Mouse (Mus musculus): ENCODE results near the gene Qser1. TPM values are rescaled to one million over a fixed set of nuclear protein-coding genes. Genes with fewer than 3 reads are reported as not detected.

The Qser1 gene
- polyA plus RNA-seq, 1 experiment = 1.3 TPM

DNA sequence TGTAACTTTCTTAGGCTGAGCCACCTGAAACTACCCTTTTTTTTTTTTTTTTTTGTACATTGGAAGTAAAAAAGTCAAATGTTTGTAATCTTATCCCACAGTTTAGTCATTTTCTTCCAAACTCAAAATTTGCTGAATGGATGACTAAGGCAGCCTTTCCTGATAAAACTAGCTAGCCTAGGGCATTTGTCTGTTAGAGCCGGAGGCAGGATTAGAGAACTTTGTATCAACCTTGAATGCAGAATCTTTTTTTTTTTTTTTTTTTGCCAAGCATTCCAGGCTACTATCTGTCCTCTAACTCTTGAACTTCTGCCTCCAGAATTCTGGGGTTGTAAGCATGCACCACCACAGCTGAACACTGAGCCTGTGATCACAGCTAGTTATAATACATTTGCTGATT lies 38.3 kb upstream of the Qser1 start:
- WGBS = 70% methylated on average over 1 of the region's 1 CpGs

DNA sequence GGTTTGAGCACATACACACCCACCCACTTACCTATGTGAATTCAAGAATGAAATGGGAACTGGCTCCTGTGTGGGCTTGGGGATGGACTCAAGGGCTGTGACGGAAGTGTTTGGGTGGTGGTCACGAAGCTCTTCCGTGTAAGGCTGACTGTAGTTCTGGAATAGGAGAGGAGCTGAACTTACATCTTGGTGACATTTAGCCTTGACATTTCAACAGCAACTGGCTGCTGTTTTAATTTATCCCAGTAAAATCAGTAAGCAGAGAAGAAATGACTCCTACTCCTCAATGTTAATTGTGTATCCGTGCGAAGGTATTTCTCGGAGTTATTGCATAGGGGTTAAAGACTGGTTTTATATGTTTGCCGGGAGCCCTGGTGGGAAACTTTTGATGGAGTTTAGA lies 36.0 kb upstream of the Qser1 start:
- Histone ChIP-seq H3K4me3 (ENCODE audit: low read depth, low read length) (no peak overlapping the region), H3K27me3 (ENCODE audit: control insufficient read depth, insufficient read depth, low read length) (no peaks in the 10 kb centered on the region), H3K4me1 (ENCODE audit: control insufficient read depth, insufficient read depth, insufficient read length, low read length) (no peaks in the 10 kb centered on the region; the same call in 1 of the 2 replicates), H3K27ac (ENCODE audit: insufficient read depth, low read depth, low read length) (no peak overlapping the region), H3K36me3 (ENCODE audit: control insufficient read depth, insufficient read depth, low read length) (no peaks in the 10 kb centered on the region)
- TF ChIP-seq POLR2A (IDR thresholded peaks at IDR 0.05; ENCODE audit: low read depth, low read length) (no peak), CTCF (IDR thresholded peaks at IDR 0.05; ENCODE audit: extremely low read depth, insufficient read length, insufficient replicate concordance, low read depth, low read length) (no peak)
- WGBS = 91% methylated on average over 7 of the region's 7 CpGs

More for the DNA sequence above, 38.3 kb upstream of the Qser1 start:
- Histone ChIP-seq H3K4me1 (ENCODE audit: control insufficient read depth, insufficient read depth, insufficient read length, low read length) (peaks cover 2% of the 10 kb centered on the region; the same call in 1 of the 2 replicates), H3K36me3 (ENCODE audit: control insufficient read depth, insufficient read depth, low read length) (no peaks in the 10 kb centered on the region), H3K27ac (ENCODE audit: insufficient read depth, low read depth, low read length) (no peak overlapping the region), H3K4me3 (ENCODE audit: low read depth, low read length) (no peak overlapping the region), H3K27me3 (ENCODE audit: control insufficient read depth, insufficient read depth, low read length) (no peaks in the 10 kb centered on the region)
- TF ChIP-seq POLR2A (IDR thresholded peaks at IDR 0.05; ENCODE audit: low read depth, low read length) (no peak), CTCF (IDR thresholded peaks at IDR 0.05; ENCODE audit: extremely low read depth, insufficient read length, insufficient replicate concordance, low read depth, low read length) (no peak)

DNA sequence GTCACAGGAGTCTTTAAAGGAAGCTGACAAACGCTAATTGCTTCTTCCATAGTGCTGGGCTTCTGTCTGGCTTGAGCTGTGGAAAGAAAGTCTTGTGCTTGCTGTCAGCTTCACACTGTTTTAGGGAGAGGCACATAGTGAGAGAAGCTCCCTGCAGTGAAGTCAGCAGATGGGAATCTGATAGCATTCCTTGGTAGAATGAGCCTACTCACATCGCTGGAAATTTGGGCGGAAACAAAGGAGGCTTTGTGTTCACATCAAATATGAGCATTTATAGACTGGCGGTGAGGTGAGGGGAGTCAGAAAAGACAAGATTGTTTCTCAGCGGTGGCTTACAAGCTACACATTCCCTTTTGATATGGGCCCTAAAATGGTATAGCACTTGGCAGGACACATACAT lies 35.1 kb upstream of the Qser1 start:
- no peak for TF ChIP-seq POLR2A (IDR thresholded peaks at IDR 0.05; ENCODE audit: low read depth, low read length)
- TF ChIP-seq CTCF (IDR thresholded peaks at IDR 0.05; ENCODE audit: extremely low read depth, insufficient read length, insufficient replicate concordance, low read depth, low read length) = no peak
- H3K4me1 ChIP-seq (ENCODE audit: control insufficient read depth, insufficient read depth, insufficient read length, low read length) = no peaks in the 10 kb centered on the region; the same call in 1 of the 2 replicates
- H3K4me3 ChIP-seq (ENCODE audit: low read depth, low read length) = no peak overlapping the region
- WGBS = 42% methylated on average over 5 of the region's 5 CpGs
- H3K27me3 ChIP-seq (ENCODE audit: control insufficient read depth, insufficient read depth, low read length) = no peaks in the 10 kb centered on the region
- H3K27ac ChIP-seq (ENCODE audit: insufficient read depth, low read depth, low read length) = no peak overlapping the region
- H3K36me3 ChIP-seq (ENCODE audit: control insufficient read depth, insufficient read depth, low read length) = no peaks in the 10 kb centered on the region

DNA sequence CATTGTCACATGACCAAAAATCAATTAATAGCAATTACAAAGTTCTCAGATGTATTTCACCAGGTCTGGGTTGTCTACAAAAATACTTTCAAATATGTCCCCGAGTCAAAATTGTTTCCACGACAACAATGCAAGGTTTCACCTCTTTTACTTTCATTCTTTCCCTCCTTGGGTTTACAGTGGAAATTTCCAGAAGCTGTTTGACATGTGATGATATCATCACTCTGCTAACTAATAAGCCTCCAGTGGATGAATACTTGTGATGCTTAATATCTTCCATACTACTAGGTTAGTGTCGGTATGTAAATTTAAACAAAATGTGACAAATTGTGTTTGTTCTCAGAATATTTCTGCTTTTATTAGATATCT lies 33.4 kb upstream of the Qser1 start:
- no peaks in the 10 kb centered on the region for H3K27me3 ChIP-seq (ENCODE audit: control insufficient read depth, insufficient read depth, low read length)
- no peaks in the 10 kb centered on the region; the same call in 1 of the 2 replicates for H3K4me1 ChIP-seq (ENCODE audit: control insufficient read depth, insufficient read depth, insufficient read length, low read length)
- H3K27ac ChIP-seq (ENCODE audit: insufficient read depth, low read depth, low read length) = no peak overlapping the region
- 28% methylated on average over 3 of the region's 3 CpGs for WGBS
- no peaks in the 10 kb centered on the region for H3K36me3 ChIP-seq (ENCODE audit: control insufficient read depth, insufficient read depth, low read length)
- TF ChIP-seq CTCF (IDR thresholded peaks at IDR 0.05; ENCODE audit: extremely low read depth, insufficient read length, insufficient replicate concordance, low read depth, low read length) = no peak
- TF ChIP-seq POLR2A (IDR thresholded peaks at IDR 0.05; ENCODE audit: low read depth, low read length) = no peak
- peak overlapping the region; percentile 62 for H3K4me3 ChIP-seq (ENCODE audit: low read depth, low read length)

- Histone ChIP-seq H3K4me1 (ENCODE audit: control insufficient read depth, insufficient read depth, insufficient read length, low read length) (no peaks in the 10 kb centered on the region; the same call in 1 of the 2 replicates), H3K4me3 (ENCODE audit: low read depth, low read length) (peak within 1 kb of the TSS; percentile 62), H3K27me3 (ENCODE audit: control insufficient read depth, insufficient read depth, low read length) (no peaks in the 10 kb centered on the region), H3K27ac (ENCODE audit: insufficient read depth, low read depth, low read length) (no peak within 1 kb of the TSS), H3K36me3 (ENCODE audit: control insufficient read depth, insufficient read depth, low read length) (no peaks in the 10 kb centered on the region)
- TF ChIP-seq CTCF (IDR thresholded peaks at IDR 0.05; ENCODE audit: extremely low read depth, insufficient read length, insufficient replicate concordance, low read depth, low read length) = no peak
- TF ChIP-seq POLR2A (IDR thresholded peaks at IDR 0.05; ENCODE audit: low read depth, low read length) = no peak
- WGBS = under 1% methylated on average over 62 of the region's 62 CpGs
Observed at GRCm38 (mm10) chr2:104849276-104849990, 32.9 kb upstream of the Qser1 start, which contains the start of gene Prrg4. Gene Prrg4 (minus strand): TSS chr2:104849876.

- WGBS = 21% methylated on average over 16 of the region's 16 CpGs
- Histone ChIP-seq H3K4me1 (ENCODE audit: control insufficient read depth, insufficient read depth, insufficient read length, low read length) (no peaks in the 10 kb centered on the region; the same call in 1 of the 2 replicates), H3K27ac (ENCODE audit: insufficient read depth, low read depth, low read length) (no peak overlapping the region), H3K4me3 (ENCODE audit: low read depth, low read length) (peak overlapping the region; percentile 62), H3K36me3 (ENCODE audit: control insufficient read depth, insufficient read depth, low read length) (no peaks in the 10 kb centered on the region), H3K27me3 (ENCODE audit: control insufficient read depth, insufficient read depth, low read length) (no peaks in the 10 kb centered on the region)
- TF ChIP-seq POLR2A (IDR thresholded peaks at IDR 0.05; ENCODE audit: low read depth, low read length) (no peak), CTCF (IDR thresholded peaks at IDR 0.05; ENCODE audit: extremely low read depth, insufficient read length, insufficient replicate concordance, low read depth, low read length) (no peak)
Observed at GRCm38 (mm10) chr2:104848235-104849161, 31.9 kb upstream of the Qser1 start.

DNA sequence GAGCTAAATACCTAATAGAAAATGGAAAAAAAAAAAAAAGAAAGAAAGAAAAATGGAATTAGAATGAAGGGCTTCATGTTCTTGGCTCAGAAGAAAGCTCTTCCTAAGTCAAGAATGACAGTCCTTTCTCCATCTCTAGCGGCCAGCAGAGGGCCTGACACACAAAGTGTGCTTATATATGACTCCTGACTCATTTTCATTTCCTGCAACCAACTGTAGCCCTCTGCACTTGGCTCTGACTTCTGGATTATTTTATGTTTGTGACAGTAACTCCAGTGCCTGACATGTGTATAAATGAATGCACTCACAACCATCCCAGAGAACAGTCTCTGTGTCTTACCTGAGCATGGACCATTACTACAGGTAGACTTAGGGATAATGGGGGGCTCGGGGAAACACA lies 31.1 kb upstream of the Qser1 start:
- Histone ChIP-seq H3K4me3 (ENCODE audit: low read depth, low read length) (no peak overlapping the region), H3K4me1 (ENCODE audit: control insufficient read depth, insufficient read depth, insufficient read length, low read length) (no peaks in the 10 kb centered on the region; the same call in 1 of the 2 replicates), H3K36me3 (ENCODE audit: control insufficient read depth, insufficient read depth, low read length) (no peaks in the 10 kb centered on the region), H3K27me3 (ENCODE audit: control insufficient read depth, insufficient read depth, low read length) (no peaks in the 10 kb centered on the region), H3K27ac (ENCODE audit: insufficient read depth, low read depth, low read length) (no peak overlapping the region)
- TF ChIP-seq POLR2A (IDR thresholded peaks at IDR 0.05; ENCODE audit: low read depth, low read length) = no peak
- TF ChIP-seq CTCF (IDR thresholded peaks at IDR 0.05; ENCODE audit: extremely low read depth, insufficient read length, insufficient replicate concordance, low read depth, low read length) = no peak
- WGBS = 45% methylated on average over 2 of the region's 2 CpGs
